Mouse (Mus musculus) kidney, adult 8-10 months (tissue): Measurements from ENCODE around the gene Slx.
"Not testable (repeated sequence)": the region's sequence is repeated elsewhere in the genome, so short reads cannot be mapped to it uniquely, and the experiment has no call there.

Experiments used
- DNase-seq, 2 experiments: peaks; one replicate each; pipeline ENCODE4 v3.0.0; 2022

The Slx gene

GRCm38 (mm10) chrX:26545465-26545864 lies at the start of gene Slx:
Gene Slx (minus strand): TSS chrX:26545565.
- DNase-seq, result not testable (repeated sequence)
